Mouse (Mus musculus) embryonic fibroblast, embryonic 13.5 days (primary cell): ENCODE measurements around the gene Thrb.

ENCODE experiments used
- CTCF ChIP-seq: IDR thresholded peaks from 2 replicates; pipeline ENCODE4 v1.5.1; 2011; ENCODE audit warnings: mild to moderate bottlenecking, control low read depth, low read length, moderate library complexity, borderline replicate concordance; ENCODE audit not compliant: insufficient read depth
- POLR2A ChIP-seq: IDR thresholded peaks from 2 replicates; pipeline ENCODE4 v1.6.1; 2011; ENCODE audit warnings: low read depth, mild to moderate bottlenecking, control low read depth, low read length, moderate library complexity

DNA sequence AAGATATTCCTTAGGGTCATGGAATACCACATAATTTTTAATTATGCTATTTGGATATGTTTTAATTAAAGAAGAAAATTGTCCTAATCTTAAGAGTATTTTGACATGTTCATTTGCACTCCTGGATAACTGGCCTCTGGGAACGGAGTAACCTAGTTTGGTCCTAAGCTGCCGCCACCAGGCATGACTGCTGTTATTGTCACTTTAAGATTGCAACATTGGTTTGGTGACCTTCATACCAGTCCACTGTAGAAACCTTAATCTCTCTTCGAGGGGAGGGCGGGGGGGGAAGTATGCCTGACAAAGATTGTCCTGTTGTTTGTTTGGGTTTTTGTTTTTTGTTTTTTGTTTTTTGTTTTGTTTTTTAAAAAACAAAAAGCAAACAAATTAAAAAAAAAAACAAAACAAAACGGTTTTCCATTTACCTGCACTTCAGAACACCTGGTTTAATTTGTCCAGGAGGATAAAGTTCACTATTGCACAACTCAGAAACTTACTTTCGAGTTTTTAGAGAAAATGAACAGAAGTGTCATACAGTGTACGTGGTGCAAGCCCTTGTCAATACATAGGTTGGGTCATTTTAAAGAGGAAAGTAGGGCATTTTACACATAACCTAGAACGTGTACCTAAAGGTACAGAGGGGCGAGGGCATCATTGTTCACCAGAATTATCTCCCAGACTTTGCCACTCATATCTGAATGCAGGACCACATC is 38.0 kb downstream of the Thrb start:
- TF ChIP-seq POLR2A (no peak), CTCF (no peak)
